Mouse (Mus musculus) left cerebral cortex, postnatal 36 days (tissue): ENCODE measurements around the gene Stmn1. TPM values are rescaled to one million over a fixed set of nuclear protein-coding genes. Genes with fewer than 3 reads are reported as not detected.
"Not testable (repeated sequence)": the region's sequence is repeated elsewhere in the genome, so short reads cannot be mapped to it uniquely, and the experiment has no call there.

Experiments
- DNase-seq, 2 experiments: peaks; one replicate each; pipeline ENCODE4 v3.0.0; 2021 to 2022; ENCODE audit warnings: low spot score in 2 of 2, mixed read lengths in 1 of 2
- intact Hi-C: fragments of 180-260 bp; cut with DNase I; formaldehyde crosslinking; loops from one replicate; pipeline ENCODE4 v1.15.1; 2025
- total RNA-seq, 2 experiments: library from RNA; stranded (reverse); gene quantifications; 2 replicates each; pipeline ENCODE4 v1.2.3; 2021

The Stmn1 gene
- total RNA-seq, 2 experiments from 2014 or later: 1,022 to 1,141 TPM

- intact Hi-C loops: no loop called here
- peak in 1 of 2 experiments; percentile 71 for DNase-seq
Observed at GRCm38 (mm10) chr4:134480864-134481263, 12.7 kb downstream of the Stmn1 start.

- DNase-seq: no peak
- intact Hi-C loops: no loop called here
Observed at GRCm38 (mm10) chr4:134481270-134481669, 13.2 kb downstream of the Stmn1 start.

DNA sequence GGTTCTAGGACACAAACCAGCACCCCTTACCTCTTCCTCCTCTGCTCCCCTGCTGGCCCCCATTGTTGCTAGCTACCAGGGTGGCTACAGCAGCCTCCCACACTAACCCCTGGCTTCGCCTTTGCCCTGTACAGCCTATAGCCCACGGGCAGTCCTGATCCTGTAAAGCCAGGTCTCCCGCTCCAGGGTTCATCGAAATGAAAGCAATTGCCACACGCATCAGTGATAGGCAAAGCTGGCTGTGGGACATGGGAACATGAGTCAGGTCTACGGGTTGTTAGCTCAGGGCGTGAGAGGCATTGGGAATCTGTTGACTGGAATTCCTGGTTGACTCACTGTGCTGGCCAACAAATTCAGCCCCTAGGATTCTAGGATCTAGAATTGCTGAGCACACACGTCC lies 14.3 kb downstream of the Stmn1 start:
- no peak for DNase-seq
- intact Hi-C loops: no loop called here

DNA sequence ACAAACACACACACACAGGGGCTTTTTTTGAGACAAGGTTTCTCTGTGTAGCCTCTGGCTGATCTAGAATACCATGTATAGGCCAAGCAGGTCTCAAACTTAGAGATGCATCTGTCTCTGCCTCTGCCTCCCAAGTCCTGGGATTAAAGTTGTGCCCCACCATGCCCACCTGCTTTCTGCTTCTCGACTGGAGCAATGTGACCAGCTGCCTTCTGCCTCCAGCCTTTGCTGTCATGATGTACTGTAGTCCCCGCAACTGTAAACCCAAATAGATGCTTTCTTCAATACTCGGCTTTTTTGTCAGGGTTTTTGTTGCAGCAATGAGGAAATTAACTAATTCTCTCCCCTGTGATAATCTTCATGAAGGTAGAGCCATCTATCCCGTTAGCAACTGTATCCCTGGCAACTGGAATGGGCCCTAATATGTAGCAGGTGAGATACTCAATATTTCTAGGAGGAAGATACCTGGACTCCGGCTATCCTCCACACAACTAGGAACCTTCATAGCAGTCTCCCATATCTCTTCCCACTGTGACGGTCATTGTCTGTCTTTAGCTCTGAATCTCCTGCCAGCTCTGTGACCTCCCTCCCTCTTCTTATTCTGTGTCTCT lies 15.1 kb downstream of the Stmn1 start:
- intact Hi-C loops: no loop called here

GRCm38 (mm10) chr4:134483696-134484095 lies 15.6 kb downstream of the Stmn1 start:
- intact Hi-C loops: no loop called here

More for the DNA sequence above, 15.1 kb downstream of the Stmn1 start:
- no peak for DNase-seq

GRCm38 (mm10) chr4:134484231-134484630 lies 16.1 kb downstream of the Stmn1 start:
- intact Hi-C loops: no loop called here
- no peak for DNase-seq

More at GRCm38 (mm10) chr4:134483696-134484095, 15.6 kb downstream of the Stmn1 start:
- DNase-seq: peak in 1 of 2 experiments; percentile 62

DNA sequence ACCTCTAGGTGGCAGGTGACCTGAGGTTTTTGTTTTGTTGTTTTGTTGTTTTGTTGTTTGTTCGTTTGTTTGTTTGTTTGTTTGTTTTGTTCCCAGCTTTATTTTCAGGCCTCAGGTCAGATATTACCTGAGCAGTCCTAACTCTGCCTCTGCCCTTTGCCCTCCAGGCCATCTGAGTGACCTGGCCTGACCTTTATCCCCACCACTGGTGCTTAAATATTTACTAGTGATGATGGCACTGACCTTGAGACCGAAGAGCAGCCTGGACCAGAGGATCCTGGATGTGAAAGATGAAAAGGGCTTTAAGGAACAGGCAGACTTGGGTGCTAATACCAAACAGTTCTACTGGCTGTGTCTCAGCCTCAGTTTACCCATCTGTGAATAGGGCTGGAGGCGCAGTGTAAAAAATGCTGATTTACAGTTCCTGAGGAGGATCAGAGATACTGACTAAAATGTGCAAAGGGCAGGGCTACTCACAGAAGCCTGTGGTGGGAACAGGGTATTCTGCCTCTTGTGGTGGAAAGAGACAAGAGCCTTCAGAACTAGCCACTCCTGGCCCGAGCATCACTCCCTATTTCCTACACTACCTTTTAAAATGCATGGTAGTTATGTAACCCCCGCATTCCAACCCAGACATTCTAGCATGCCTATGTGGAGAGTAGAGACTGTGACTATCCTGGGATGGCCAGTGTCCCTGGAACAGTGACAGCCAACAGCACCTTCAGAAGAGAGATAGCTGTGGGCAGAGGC lies 17.2 kb downstream of the Stmn1 start:
- intact Hi-C loops: no loop called here
- DNase-seq: no peak

DNA sequence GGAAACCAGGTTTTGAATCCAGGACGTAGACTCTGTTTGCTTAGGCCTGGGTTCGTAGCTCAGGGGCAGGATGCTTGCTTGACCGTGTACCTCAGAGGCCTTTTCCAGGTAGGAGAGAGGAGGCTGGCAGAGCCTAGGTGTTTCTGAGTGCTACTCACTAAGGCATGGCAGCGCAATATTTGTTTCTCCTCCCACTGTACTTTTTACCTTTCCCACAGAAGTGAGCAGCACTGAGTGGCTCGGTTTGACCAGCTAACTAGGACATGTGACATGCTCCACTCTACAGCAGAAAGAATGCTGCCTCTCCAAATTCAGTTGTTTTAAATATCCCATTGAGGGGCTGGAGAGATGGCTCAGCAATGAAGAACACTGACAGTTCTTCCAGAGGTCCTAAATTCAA lies 20.1 kb downstream of the Stmn1 start:
- DNase-seq: no peak
- intact Hi-C loops: no loop called here

DNA sequence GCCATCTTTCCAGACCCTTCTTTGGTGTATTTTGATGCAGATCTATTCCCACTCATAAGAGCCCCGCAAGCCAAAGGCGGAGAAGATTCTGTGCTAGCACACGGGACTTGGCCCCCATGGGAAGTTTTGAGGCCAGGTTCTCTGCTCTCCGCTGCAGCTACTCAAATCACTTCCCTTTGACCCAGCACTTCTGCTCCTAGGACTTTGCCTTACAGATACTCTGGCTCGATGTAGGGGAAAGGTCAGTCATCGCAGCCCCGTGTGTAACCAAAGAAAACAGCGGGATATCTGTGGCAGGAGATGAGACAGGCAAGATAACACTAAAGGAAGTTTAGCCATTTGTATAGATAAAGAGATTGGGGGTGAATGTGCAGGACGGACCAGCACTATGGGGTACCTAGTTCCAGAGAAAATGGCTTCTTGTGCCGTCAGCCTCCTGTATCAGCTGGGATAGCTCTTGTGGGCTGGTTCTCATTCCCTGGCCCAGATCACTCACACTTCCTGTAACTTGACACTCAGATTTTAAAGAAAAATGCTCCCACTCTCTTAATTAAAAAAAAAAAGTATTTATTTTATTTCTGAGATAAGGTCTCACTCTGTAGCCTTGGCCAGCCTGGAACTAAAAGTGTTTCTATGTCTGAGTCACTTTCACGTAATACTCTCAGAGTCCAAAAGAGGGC lies 22.0 kb downstream of the Stmn1 start:
- intact Hi-C loops: no loop called here
- no peak for DNase-seq

GRCm38 (mm10) chr4:134491716-134492115 lies 23.6 kb downstream of the Stmn1 start:
- DNase-seq: no peak
- intact Hi-C loops: no loop called here

DNA sequence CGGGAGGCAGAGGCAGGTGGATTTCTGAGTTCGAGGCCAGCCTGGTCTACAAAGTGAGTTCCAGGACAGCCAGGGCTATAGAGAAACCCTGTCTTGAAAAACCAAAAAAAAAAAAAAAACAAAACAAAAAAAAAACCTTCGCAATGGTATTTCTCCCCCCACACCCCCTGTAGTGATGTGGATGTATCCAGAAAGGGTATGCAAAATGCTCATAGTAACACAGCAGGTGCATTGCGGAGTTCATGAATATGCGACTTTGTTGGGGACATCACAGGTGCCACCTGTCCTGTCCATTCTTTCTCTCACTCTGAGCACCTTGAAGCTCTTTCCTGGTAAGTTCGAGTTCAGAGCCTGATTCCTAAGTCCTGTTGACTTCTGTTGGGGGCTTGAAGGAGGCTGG lies 26.0 kb downstream of the Stmn1 start:
- intact Hi-C loops, DNase-seq: not testable (repeated sequence)

DNA sequence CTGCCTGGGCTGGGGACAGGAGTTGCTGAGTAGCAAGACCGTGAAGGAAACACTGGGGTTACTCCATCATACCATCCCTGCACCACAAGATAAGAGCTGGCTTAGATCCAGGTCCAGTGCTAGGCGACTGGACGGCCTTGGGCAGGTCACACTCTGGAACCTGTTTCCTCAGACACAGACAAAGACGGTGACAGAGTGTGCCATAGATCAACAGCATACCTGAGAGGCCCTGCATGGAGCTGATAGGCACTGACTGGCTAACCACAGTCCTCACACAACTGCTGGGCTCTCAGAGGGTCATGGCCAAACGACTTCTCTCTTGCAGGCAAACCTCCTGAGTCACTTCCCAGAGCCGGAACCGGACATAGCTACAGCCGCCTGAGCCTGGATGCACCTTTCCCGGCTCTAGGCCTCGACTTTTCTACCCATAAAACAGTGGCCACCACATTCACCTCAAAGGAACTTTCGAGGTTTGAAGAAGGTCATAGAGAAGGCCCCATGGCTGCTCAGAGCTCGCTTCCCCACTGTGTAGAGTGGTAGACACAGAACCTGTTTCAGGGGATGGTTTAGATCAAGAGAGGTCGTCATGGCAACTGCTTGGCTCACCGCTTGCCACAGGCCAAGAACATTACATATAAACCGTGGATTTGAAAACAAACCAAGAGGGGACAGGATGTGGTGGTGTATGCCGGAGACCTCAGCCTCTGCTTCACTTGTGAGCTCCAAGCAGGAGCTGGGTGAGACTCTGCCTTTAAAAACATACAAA lies 26.8 kb downstream of the Stmn1 start:
- no peak for DNase-seq
- intact Hi-C loops: no loop called here

GRCm38 (mm10) chr4:134495546-134495923 lies 27.4 kb downstream of the Stmn1 start:
- no peak for DNase-seq
- intact Hi-C loops: no loop called here

DNA sequence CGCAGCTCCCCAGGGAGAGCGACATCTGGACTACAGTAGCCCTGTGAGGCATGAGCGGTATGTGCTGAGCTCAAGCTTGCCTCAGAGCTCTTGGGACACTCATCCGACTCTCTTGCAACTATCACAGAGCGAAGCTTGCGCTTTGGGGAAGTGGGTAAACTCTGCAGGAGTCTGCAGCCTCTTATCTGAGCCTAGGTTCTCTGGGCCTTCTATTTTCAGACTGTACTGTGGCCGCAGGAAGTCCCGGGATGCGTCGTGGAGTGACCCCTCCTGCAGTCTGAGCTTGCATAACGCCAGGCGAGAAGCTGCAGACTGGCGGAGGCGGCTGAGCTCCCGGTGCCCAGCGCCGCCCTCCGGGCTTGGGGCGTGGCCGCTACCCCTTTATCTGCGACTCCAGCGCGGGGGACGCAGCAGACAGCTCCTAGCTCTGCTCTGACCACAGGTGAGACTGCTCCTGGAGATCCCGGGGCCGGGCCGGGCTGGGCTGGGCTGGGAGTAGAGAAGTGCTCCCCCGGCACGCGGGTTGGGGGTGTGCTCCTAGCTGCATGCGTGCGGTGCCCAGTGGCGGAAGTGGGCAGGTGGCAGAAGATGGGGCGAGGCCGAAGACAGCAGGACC lies 28.6 kb downstream of the Stmn1 start, which contains the start of gene Paqr7:
Gene Paqr7 (plus strand): TSS at position 103 of the 616 bp plus-strand sequence.
- peak; percentile 82 to 86 for DNase-seq
- intact Hi-C loops: no loop called here

DNA sequence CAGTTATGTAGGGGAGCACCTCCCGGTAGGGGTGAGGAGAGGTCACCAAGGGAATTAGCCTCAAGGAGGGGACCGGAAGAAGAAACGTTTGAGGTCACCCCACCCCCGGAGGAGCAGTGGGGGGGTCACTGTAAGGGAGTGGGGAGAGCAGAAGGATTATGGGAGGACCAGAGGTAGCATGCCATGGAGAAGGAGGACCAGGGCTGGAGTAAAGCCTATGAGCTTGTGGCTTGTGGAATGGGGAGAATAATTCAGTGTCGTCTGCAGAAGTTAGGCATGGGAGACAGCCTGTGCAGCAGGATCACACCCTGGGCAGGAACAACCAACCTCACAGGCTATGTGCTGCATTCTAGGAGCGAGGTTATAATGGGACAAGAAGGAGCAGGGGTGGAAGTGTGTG lies 29.1 kb downstream of the Stmn1 start:
- intact Hi-C loops: no loop called here
- no peak for DNase-seq

DNA sequence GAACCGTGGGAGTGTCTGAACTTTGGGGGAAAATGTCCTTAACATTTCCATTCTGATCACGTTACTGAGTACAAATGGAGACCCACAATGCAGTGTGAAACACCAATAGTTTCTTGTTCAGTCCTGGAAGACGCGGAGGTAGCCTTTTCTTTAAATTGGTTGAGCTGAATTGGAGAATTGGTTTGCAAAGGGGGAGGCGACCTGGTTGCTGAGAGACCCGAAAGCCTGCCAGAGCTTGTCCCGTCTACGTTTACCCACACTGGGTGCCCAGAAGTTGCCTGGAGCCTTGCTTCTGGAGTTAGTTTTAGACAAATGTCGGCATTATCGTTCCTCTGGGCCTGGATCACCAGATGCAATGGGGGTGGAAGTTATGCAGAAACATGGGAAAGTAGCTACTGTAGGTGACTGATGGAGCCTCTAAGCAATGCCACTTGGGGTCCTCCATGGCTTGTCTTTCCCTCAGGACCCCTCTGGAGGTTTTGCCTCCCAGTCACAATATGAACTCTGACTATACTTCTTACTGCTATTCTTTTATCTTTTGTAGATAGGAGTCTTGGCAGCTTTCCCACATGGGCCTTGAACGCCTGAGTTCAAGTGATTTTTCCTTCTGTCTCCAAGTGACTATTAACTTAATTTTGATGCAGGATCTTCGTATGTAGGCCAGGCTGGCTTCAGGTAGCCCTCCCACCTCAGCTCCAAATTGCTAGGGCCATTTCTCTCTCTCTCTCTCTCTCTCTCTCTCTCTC lies 30.0 kb downstream of the Stmn1 start:
- intact Hi-C loops: no loop called here
- DNase-seq: peak in 1 of 2 experiments; percentile 40

DNA sequence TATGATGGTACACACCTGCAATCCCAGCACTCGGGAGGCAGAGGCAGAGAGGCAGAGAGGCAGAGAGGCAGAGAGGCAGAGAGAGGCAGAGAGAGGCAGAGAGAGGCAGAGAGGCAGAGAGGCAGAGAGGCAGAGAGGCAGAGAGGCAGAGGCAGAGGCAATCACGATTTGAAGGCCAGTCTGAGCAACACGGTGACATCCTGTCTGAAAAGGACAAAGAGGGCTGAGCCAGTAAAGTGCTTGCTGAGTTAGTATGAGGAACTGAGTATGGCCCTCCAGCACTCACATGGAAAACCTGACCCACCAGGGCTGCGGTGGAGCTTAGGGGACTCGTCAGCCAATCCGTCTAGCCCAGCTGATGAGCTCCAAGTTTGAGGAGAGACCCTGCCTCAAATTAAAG lies 30.9 kb downstream of the Stmn1 start:
- DNase-seq, intact Hi-C loops: not testable (repeated sequence)

DNA sequence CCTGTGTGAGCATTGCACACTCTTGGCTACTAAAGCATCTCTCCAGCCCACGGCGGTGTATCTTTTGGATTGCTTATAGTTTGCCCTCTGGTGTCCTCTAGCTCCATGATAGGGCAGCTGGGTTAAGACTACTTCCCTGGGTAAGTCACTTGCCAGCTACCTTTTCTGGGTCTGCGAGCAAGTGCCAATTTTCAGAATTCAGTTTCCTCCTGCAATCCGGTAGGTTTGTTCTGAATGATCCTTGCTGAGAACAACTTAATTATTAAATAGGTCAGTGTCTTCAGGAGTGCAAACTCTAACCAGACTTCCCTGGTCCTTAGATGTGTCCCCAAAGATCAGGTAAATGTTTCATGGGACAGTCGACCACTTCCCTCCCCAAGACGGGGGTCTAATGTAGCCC lies 33.0 kb downstream of the Stmn1 start:
- no peak for DNase-seq
- intact Hi-C loops: no loop called here
